Mouse (Mus musculus) bone marrow, adult 2 months (tissue): ENCODE results near the gene Bpgm.

ENCODE experiments used
- CTCF ChIP-seq: fragments of 200-500 bp; IDR thresholded peaks from 2 replicates; pipeline ENCODE4 v1.5.1; 2011; ENCODE audit warnings: low read length, control low read depth; ENCODE audit not compliant: control insufficient read depth, insufficient read depth
- POLR2A ChIP-seq: fragments of 200-500 bp; IDR thresholded peaks from 2 replicates; pipeline ENCODE4 v1.6.1; 2011; ENCODE audit warnings: low read depth, mild to moderate bottlenecking, control low read depth, low read length, borderline replicate concordance; ENCODE audit not compliant: control insufficient read depth

DNA sequence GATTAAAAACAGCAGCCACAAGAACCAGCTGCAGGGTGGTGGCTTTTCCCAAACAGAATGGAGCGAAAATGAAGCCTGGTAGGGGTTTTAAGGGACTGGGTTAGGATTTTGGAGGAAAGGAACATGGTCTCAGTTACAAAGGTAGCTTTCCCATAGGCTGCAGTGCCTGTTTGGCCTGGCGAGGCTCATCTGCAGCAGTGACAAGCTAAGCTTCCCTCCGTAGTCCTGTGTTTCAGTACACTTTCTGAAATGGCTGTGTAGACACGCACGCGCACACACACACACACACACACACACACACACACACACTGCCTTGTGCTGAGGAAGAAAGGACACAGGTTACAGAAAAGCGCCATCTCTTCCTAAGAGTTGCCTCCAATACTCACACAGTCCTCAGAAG is 7.8 kb downstream of the Bpgm start:
- no peak for TF ChIP-seq POLR2A
- TF ChIP-seq CTCF: no peak
